Comparison of ENCODE assay signal across 8 mouse cellular contexts in genomic region chrX:41910471-41910870, GRCm38 (mm10). TPM values are rescaled to one million over a fixed set of nuclear protein-coding genes. Genes with fewer than 3 reads are reported as not detected.
A peak's percentile ranks its signal among the peaks of the same experiment; 100 is the strongest.
DNase-seq lines count a peak whose midpoint lies in the region; ATAC-seq and TF ChIP-seq lines count a peak whose summit lies in the region.

No protein-coding gene starts in this region.

- no peaks in the 10 kb centered on the region for H3K9me3 ChIP-seq in liver, embryonic 14.5 days (ENCODE audit: control insufficient read depth, low read length)

- no peaks in the 10 kb centered on the region for H3K27me3 ChIP-seq in C2C12 (ENCODE audit: control insufficient read depth, insufficient read depth, insufficient read length)
- no peaks in the 10 kb centered on the region for H3K27me3 ChIP-seq in liver, embryonic 14.5 days (ENCODE audit: control insufficient read depth, insufficient read depth, low read length)

- no peak for TF ChIP-seq EP300 in liver, embryonic 14.5 days (IDR thresholded peaks at IDR 0.05; ENCODE audit: low read depth)

- H3K79me2 ChIP-seq in C2C12 (ENCODE audit: control insufficient read depth, insufficient read depth): peaks cover 61% of the 10 kb centered on the region

- DNase-seq in gastrocnemius, adult 2 months: no peak
- no peak for DNase-seq in gastrocnemius, postnatal 10 days
- DNase-seq in liver, embryonic 14.5 days (ENCODE audit: low read depth in 3 of 3, low spot score in 3 of 3): no peak
- no peak for DNase-seq in layer of hippocampus, postnatal 25 days (ENCODE audit: extremely low spot score in 1 of 2, low spot score in 1 of 2)
- DNase-seq in ovary, postnatal 10 days (ENCODE audit: low spot score): no peak
- DNase-seq in ovary, postnatal 14 days (ENCODE audit: low spot score): no peak

- 11% methylated on average over 9 of the region's 9 CpGs for WGBS in liver, embryonic 14.5 days (ENCODE audit: insufficient replicate concordance)

- H3K36me3 ChIP-seq in C2C12 (ENCODE audit: control insufficient read depth, insufficient read depth): no peaks in the 10 kb centered on the region
- H3K36me3 ChIP-seq in liver, embryonic 14.5 days (replicated peaks; ENCODE audit: control insufficient read depth, insufficient read depth, low read depth): no peaks in the 10 kb centered on the region

- peak overlapping the region; percentile 77 for H3ac ChIP-seq in C2C12 (ENCODE audit: control insufficient read depth, insufficient read length, low read depth)

- no peak for TF ChIP-seq CTCF in gastrocnemius, adult 2 months (IDR thresholded peaks at IDR 0.05)
- TF ChIP-seq CTCF in C2C12 (IDR thresholded peaks at IDR 0.05; ENCODE audit: control insufficient read depth, insufficient read depth, insufficient read length): no peak
- no peak for TF ChIP-seq CTCF in liver, embryonic 14.5 days (IDR thresholded peaks at IDR 0.05; ENCODE audit: low read depth)

- peaks cover 8 to 13% of the 10 kb centered on the region in 2 experiments; a peak in 2 of 4 replicates for H3K4me1 ChIP-seq in liver, embryonic 14.5 days (replicated peaks; ENCODE audit: control insufficient read depth in 2 of 2, insufficient read depth in 2 of 2, low read length in 1 of 2)

- peak overlapping the region; percentile 80 for H3K4me2 ChIP-seq in liver, embryonic 14.5 days (ENCODE audit: low read depth)

- H3K27ac ChIP-seq in gastrocnemius, adult 2 months: peak overlapping the region; percentile 93
- no peak overlapping the region for H3K27ac ChIP-seq in liver, embryonic 14.5 days

- peak overlapping the region; percentile 82 for H3K4me3 ChIP-seq in gastrocnemius, adult 2 months
- peak overlapping the region; percentile 51 for H3K4me3 ChIP-seq in C2C12 (ENCODE audit: insufficient read depth, poor library complexity, severe bottlenecking)
- peak overlapping the region; percentile 87 to 90 for H3K4me3 ChIP-seq in liver, embryonic 14.5 days (ENCODE audit: insufficient read depth in 1 of 2, low read depth in 2 of 2, low read length in 2 of 2)

- peak; percentile 21; the same call in 1 of the 2 replicates for ATAC-seq in erythroid progenitor cell, adult 5-6 weeks (replicated peaks; ENCODE audit: low FRiP score, poor library complexity, severe bottlenecking)
- no peak for ATAC-seq in liver, embryonic 14.5 days (ENCODE audit: insufficient read depth)

- intact Hi-C loops in gastrocnemius, adult 2 months (cut with DNase I): no loop called here

- H3K79me3 ChIP-seq in C2C12 (ENCODE audit: low read depth): peaks cover 49% of the 10 kb centered on the region

- H3K9ac ChIP-seq in liver, embryonic 14.5 days (replicated peaks): peak overlapping the region; percentile 90

TF ChIP-seq in C2C12, 6 proteins besides CTCF, POLR2A, EP300 and RAD21:
- TF ChIP-seq FOSL1 (IDR thresholded peaks at IDR 0.05; ENCODE audit: insufficient read depth, low read length, poor library complexity, severe bottlenecking): no peak
- no peak for TF ChIP-seq MYOG (IDR thresholded peaks at IDR 0.05; ENCODE audit: control insufficient read depth, extremely low read depth, insufficient read length)
- TF ChIP-seq MYOD1 (IDR thresholded peaks at IDR 0.05; ENCODE audit: control insufficient read depth, insufficient read length, low read depth): no peak
- TF ChIP-seq USF1 (IDR thresholded peaks at IDR 0.05; ENCODE audit: low read depth): no peak
- TF ChIP-seq CEBPB (IDR thresholded peaks at IDR 0.05; ENCODE audit: low read depth): no peak
- no peak for TF ChIP-seq MAX (IDR thresholded peaks at IDR 0.05)

RNA-seq across cellular contexts. Expression of gene Thoc2, which starts 10.0 kb away (rescaled TPM):
- 10 to 100 TPM; 23.7 to 30.0 TPM for total RNA-seq in gastrocnemius, adult 2 months (2021)
- 10 to 100 TPM; 32.3 to 42.6 TPM for total RNA-seq in gastrocnemius, postnatal 10 days (2021)
- 4.3 TPM for polyA plus RNA-seq in C2C12 (2012; fragmentation: generic; extraction: Trizol)
- 134 and 151 TPM in 2 replicates for total RNA-seq in erythroid progenitor cell, adult 5-6 weeks (2015; ENCODE audit: low replicate concordance)
- total RNA-seq in erythroid progenitor cell, adult 5-6 weeks (2017; ENCODE audit: low replicate concordance): 151 and 200 TPM in 2 replicates
- polyA plus RNA-seq in liver, embryonic 14.5 days (2012; rRNA removed): 11.4 and 13.3 TPM in 2 replicates
- polyA plus RNA-seq in liver, embryonic 14.5 days (2014; fragmentation: Nextera tagmentation; extraction: Ambion mirVana): 29.3 and 31.3 TPM in 2 replicates
- total RNA-seq in layer of hippocampus, postnatal 25 days (2021): 10 to 100 TPM; 47.1 to 47.8 TPM
